Mouse (Mus musculus) cerebellum, adult 2 months (tissue): ENCODE measurements at regions not wholly inside any gene's neighbourhood (a gene's known extent, or its start where the extent isn't known, plus 50 kb on each side); places are given as distances from the start of the nearest gene placed in this dataset.

ENCODE experiments used
- DNase-seq, 2 experiments: peaks; one replicate each; pipeline ENCODE4 v3.0.0; 2021
- H3K27ac ChIP-seq: fragments of 200-500 bp; 2 replicates; pipeline ENCODE4 v1.5.1; 2012; ENCODE audit warnings: low read length, control low read depth, inconsistent platforms; ENCODE audit not compliant: insufficient read depth
- H3K27me3 ChIP-seq: fragments of 200-500 bp; 2 replicates; pipeline ENCODE4 v1.6.1; 2012; ENCODE audit warnings: inconsistent platforms, mild to moderate bottlenecking, low read length, moderate library complexity; ENCODE audit not compliant: control insufficient read depth, insufficient read depth
- H3K4me1 ChIP-seq: fragments of 200-500 bp; 2 replicates; pipeline ENCODE4 v1.6.1; 2011; ENCODE audit warnings: low read length; ENCODE audit not compliant: control insufficient read depth, insufficient read depth
- H3K4me3 ChIP-seq: fragments of 200-500 bp; replicated peaks from 2 replicates; pipeline ENCODE3; 2011; ENCODE audit warnings: mild to moderate bottlenecking, low read depth, low read length, control low read depth; ENCODE audit not compliant: insufficient read depth
- CTCF ChIP-seq: fragments of 200-500 bp; IDR thresholded peaks from 2 replicates; pipeline ENCODE4 v1.5.1; 2011; ENCODE audit warnings: low read depth, mild to moderate bottlenecking, control low read depth, low read length, moderate library complexity, borderline replicate concordance; ENCODE audit not compliant: insufficient read depth
- POLR2A ChIP-seq: fragments of 200-500 bp; IDR thresholded peaks from 2 replicates; pipeline ENCODE4 v1.6.1; 2011; ENCODE audit warnings: low read length, control low read depth, borderline replicate concordance; ENCODE audit not compliant: insufficient read depth
- WGBS: fragments of 180-500 bp; shearing (Covaris S2); methylation state at CpG from one replicate; pipeline ENCODE4 v1.1.7; 2018; 5-methylcytosine and 5-hydroxymethylcytosine counted together

- H3K4me3 ChIP-seq = no peak overlapping the region
- WGBS = 77% methylated on average over 5 of the region's 5 CpGs
- no peaks in the 10 kb centered on the region for H3K27me3 ChIP-seq
- TF ChIP-seq POLR2A (no peak), CTCF (no peak)
- no peaks in the 10 kb centered on the region for H3K4me1 ChIP-seq
- no peak overlapping the region for H3K27ac ChIP-seq
- no peak for DNase-seq
Observed at GRCm38 (mm10) chr13:99723237-99723981, 177.5 kb downstream of the Cartpt start.

- no peak for DNase-seq
- no peak overlapping the region for H3K4me3 ChIP-seq
- TF ChIP-seq POLR2A = no peak
- TF ChIP-seq CTCF = no peak
- H3K27ac ChIP-seq = no peak overlapping the region
- WGBS = 93% methylated on average over 3 of the region's 3 CpGs
- H3K4me1 ChIP-seq = no peaks in the 10 kb centered on the region
- H3K27me3 ChIP-seq = no peaks in the 10 kb centered on the region
Observed at GRCm38 (mm10) chr13:99720566-99720965, 180.3 kb downstream of the Cartpt start.

- Histone ChIP-seq H3K27me3 (no peaks in the 10 kb centered on the region), H3K4me1 (no peaks in the 10 kb centered on the region), H3K27ac (no peak overlapping the region), H3K4me3 (no peak overlapping the region)
- TF ChIP-seq CTCF = no peak
- no peak for TF ChIP-seq POLR2A
- 55% methylated on average over 3 of the region's 3 CpGs for WGBS
- no peak for DNase-seq
Observed at GRCm38 (mm10) chr13:99696559-99696890, 180.2 kb upstream of the Map1b start.

- no peak overlapping the region for H3K27ac ChIP-seq
- H3K4me1 ChIP-seq = no peaks in the 10 kb centered on the region
- TF ChIP-seq CTCF = no peak
- TF ChIP-seq POLR2A = no peak
- DNase-seq = no peak
- 67% methylated on average over 7 of the region's 7 CpGs for WGBS
- no peak overlapping the region for H3K4me3 ChIP-seq
- no peaks in the 10 kb centered on the region for H3K27me3 ChIP-seq
Observed at GRCm38 (mm10) chr13:99695874-99696558, 179.7 kb upstream of the Map1b start.

GRCm38 (mm10) chr13:99679934-99680333 lies 163.6 kb upstream of the Map1b start:
- Histone ChIP-seq H3K4me1 (peaks cover 15% of the 10 kb centered on the region), H3K4me3 (no peak overlapping the region), H3K27me3 (no peaks in the 10 kb centered on the region), H3K27ac (no peak overlapping the region)
- no peak for DNase-seq
- no peak for TF ChIP-seq POLR2A
- no peak for TF ChIP-seq CTCF
- 83% methylated on average over 3 of the region's 3 CpGs for WGBS

GRCm38 (mm10) chr13:99679430-99679829 lies 163.1 kb upstream of the Map1b start:
- DNase-seq = peak in 1 of 2 experiments; percentile 34
- WGBS = 7% methylated on average over 2 of the region's 2 CpGs
- TF ChIP-seq POLR2A (no peak), CTCF (no peak)
- Histone ChIP-seq H3K27ac (no peak overlapping the region), H3K27me3 (no peaks in the 10 kb centered on the region), H3K4me3 (no peak overlapping the region), H3K4me1 (peaks cover 15% of the 10 kb centered on the region)

GRCm38 (mm10) chr13:99676393-99676792 lies 160.1 kb upstream of the Map1b start:
- TF ChIP-seq POLR2A = no peak
- TF ChIP-seq CTCF = no peak
- Histone ChIP-seq H3K4me1 (peaks cover 28% of the 10 kb centered on the region), H3K4me3 (no peak overlapping the region), H3K27ac (no peak overlapping the region), H3K27me3 (no peaks in the 10 kb centered on the region)
- DNase-seq = peak; percentile 37 to 55
- WGBS = 0% methylated on average over 1 of the region's 1 CpGs

GRCm38 (mm10) chr13:99675951-99676350 lies 159.6 kb upstream of the Map1b start:
- Histone ChIP-seq H3K27me3 (no peaks in the 10 kb centered on the region), H3K27ac (no peak overlapping the region), H3K4me1 (peaks cover 28% of the 10 kb centered on the region), H3K4me3 (no peak overlapping the region)
- 11% methylated on average over 5 of the region's 5 CpGs for WGBS
- TF ChIP-seq CTCF = no peak
- TF ChIP-seq POLR2A = no peak
- DNase-seq = peak; percentile 82 to 85
